Mouse (Mus musculus) MEL (cell line): Measurements from ENCODE around the gene Focad. TPM values are rescaled to one million over a fixed set of nuclear protein-coding genes. Genes with fewer than 3 reads are reported as not detected.

Source experiments
- DNase-seq: peaks from one replicate; pipeline ENCODE4 v3.0.0; 2011; ENCODE audit warnings: low read depth, low spot score
- H3K27ac ChIP-seq: 2 replicates; pipeline ENCODE4 v1.5.1; 2012; ENCODE audit warnings: low read depth, mild to moderate bottlenecking, control low read depth, low read length, moderate library complexity; ENCODE audit not compliant: control insufficient read depth
- H3K27me3 ChIP-seq, 2 experiments: fragments of 150-350 bp in 1 of 2; sonication (generic) in 1 of 2; 2 replicates each; pipeline ENCODE4 v1.6.1; 2012; ENCODE audit warnings: low read length in 2 of 2, mild to moderate bottlenecking in 2 of 2, improper control_type of control experiment in 1 of 2, moderate library complexity in 1 of 2; ENCODE audit not compliant: insufficient read depth in 2 of 2, control insufficient read depth in 1 of 2
- H3K36me3 ChIP-seq, 2 experiments: 2 replicates each; pipeline ENCODE4 v1.6.1; 2012 to 2014; ENCODE audit warnings: low read length in 2 of 2, improper control_type of control experiment in 1 of 2, inconsistent platforms in 1 of 2, mild to moderate bottlenecking in 1 of 2; ENCODE audit not compliant: insufficient read depth in 2 of 2, control insufficient read depth in 1 of 2
- H3K4me1 ChIP-seq, 2 experiments: fragments of 150-350 bp in 1 of 2; sonication (generic) in 1 of 2; 2 replicates each; pipeline ENCODE4 v1.6.1; 2012; ENCODE audit warnings: low read length in 2 of 2, improper control_type of control experiment in 1 of 2, mild to moderate bottlenecking in 1 of 2; ENCODE audit not compliant: insufficient read depth in 2 of 2, control insufficient read depth in 1 of 2
- H3K4me3 ChIP-seq, 2 experiments: fragments of 150-350 bp in 1 of 2; sonication (generic) in 1 of 2; 2 replicates each; pipeline ENCODE4 v1.5.1; 2012; ENCODE audit warnings: low read depth in 2 of 2, low read length in 2 of 2, mild to moderate bottlenecking in 2 of 2, moderate library complexity in 2 of 2, control low read depth in 1 of 2, improper control_type of control experiment in 1 of 2; ENCODE audit not compliant: control insufficient read depth in 1 of 2, insufficient read depth in 1 of 2
- H3K79me2 ChIP-seq: 2 replicates; pipeline ENCODE4 v1.6.1; 2012; ENCODE audit warnings: mild to moderate bottlenecking, low read length, moderate library complexity; ENCODE audit not compliant: control insufficient read depth, poor library complexity, insufficient read depth
- H3K9ac ChIP-seq: 2 replicates; pipeline ENCODE4 v1.6.1; 2012; ENCODE audit warnings: low read depth, mild to moderate bottlenecking, control low read depth, low read length, moderate library complexity; ENCODE audit not compliant: control insufficient read depth, poor library complexity, severe bottlenecking
- H3K9me3 ChIP-seq: fragments of 150-350 bp; sonication (generic); replicated peaks from 2 replicates; pipeline ENCODE4 v1.6.1; 2012; ENCODE audit warnings: mild to moderate bottlenecking, low read length, improper control_type of control experiment, moderate library complexity; ENCODE audit not compliant: insufficient read depth
- BHLHE40 ChIP-seq: IDR thresholded peaks from 2 replicates; pipeline ENCODE4 v1.6.1; 2012; ENCODE audit warnings: low read depth, mild to moderate bottlenecking, inconsistent platforms, low read length, improper control_type of control experiment, borderline replicate concordance
- CHD1 ChIP-seq: IDR thresholded peaks from 2 replicates; pipeline ENCODE4 v1.6.1; 2012; ENCODE audit warnings: low read depth, mild to moderate bottlenecking, inconsistent platforms, low read length, improper control_type of control experiment
- CHD2 ChIP-seq: IDR thresholded peaks from 2 replicates; pipeline ENCODE4 v1.6.1; 2011; ENCODE audit warnings: low read length, improper control_type of control experiment
- E2F4 ChIP-seq: IDR thresholded peaks from 2 replicates; pipeline ENCODE4 v1.6.1; 2011; ENCODE audit warnings: low read depth, low read length, improper control_type of control experiment, borderline replicate concordance
- ELF1 ChIP-seq: IDR thresholded peaks from 2 replicates; pipeline ENCODE4 v1.6.1; 2014; ENCODE audit warnings: low read depth, mild to moderate bottlenecking, inconsistent platforms, low read length, improper control_type of control experiment, moderate library complexity
- EP300 ChIP-seq, 2 experiments: IDR thresholded peaks; 2 replicates each; pipeline ENCODE4 v1.6.1; 2011; ENCODE audit warnings: improper control_type of control experiment in 2 of 2, low read length in 2 of 2, low read depth in 1 of 2, mild to moderate bottlenecking in 1 of 2
- ETS1 ChIP-seq: IDR thresholded peaks from 2 replicates; pipeline ENCODE4 v1.6.1; 2012; ENCODE audit warnings: low read depth, mild to moderate bottlenecking, inconsistent platforms, low read length, improper control_type of control experiment, moderate library complexity
- GABPA ChIP-seq: IDR thresholded peaks from 2 replicates; pipeline ENCODE4 v1.6.1; 2012; ENCODE audit warnings: low read depth, mild to moderate bottlenecking, inconsistent platforms, low read length, improper control_type of control experiment, moderate library complexity
- HCFC1 ChIP-seq: IDR thresholded peaks from 2 replicates; pipeline ENCODE4 v1.6.1; 2012; ENCODE audit warnings: low read depth, mild to moderate bottlenecking, inconsistent platforms, low read length, improper control_type of control experiment, moderate library complexity
- KAT2A ChIP-seq: conservative IDR thresholded peaks from 2 replicates; pipeline ENCODE4 v1.6.1; 2012; ENCODE audit warnings: low read depth, low read length, improper control_type of control experiment, inconsistent platforms
- MAFK ChIP-seq: IDR thresholded peaks from 2 replicates; pipeline ENCODE4 v1.6.1; 2011; ENCODE audit warnings: low read depth, mild to moderate bottlenecking, low read length, improper control_type of control experiment, borderline replicate concordance
- MAX ChIP-seq: IDR thresholded peaks from 2 replicates; pipeline ENCODE4 v1.6.1; 2011; ENCODE audit warnings: low read length, improper control_type of control experiment
- NRF1 ChIP-seq: IDR thresholded peaks from 2 replicates; pipeline ENCODE4 v1.6.1; 2014; ENCODE audit warnings: low read depth, mild to moderate bottlenecking, inconsistent platforms, low read length, improper control_type of control experiment, moderate library complexity; ENCODE audit not compliant: poor library complexity, insufficient read depth, severe bottlenecking
- POLR2A ChIP-seq, 2 experiments: IDR thresholded peaks; 2 replicates each; pipeline ENCODE4 v1.6.1; 2011 to 2012; ENCODE audit warnings: low read length in 2 of 2, mild to moderate bottlenecking in 2 of 2, control low read depth in 1 of 2, improper control_type of control experiment in 1 of 2, low read depth in 1 of 2, moderate library complexity in 1 of 2; ENCODE audit not compliant: control insufficient read depth in 1 of 2, insufficient read depth in 1 of 2, poor library complexity in 1 of 2
- POLR2AphosphoS2 ChIP-seq: IDR thresholded peaks from 2 replicates; pipeline ENCODE4 v1.6.1; 2011; ENCODE audit warnings: low read length, improper control_type of control experiment
- POLR2AphosphoS5 ChIP-seq: IDR thresholded peaks from 2 replicates; pipeline ENCODE4 v1.6.1; 2012; ENCODE audit warnings: low read depth, borderline replicate concordance, mild to moderate bottlenecking, inconsistent platforms, low read length, moderate library complexity, mixed read lengths
- RCOR1 ChIP-seq: IDR thresholded peaks from 2 replicates; pipeline ENCODE4 v1.6.1; 2012; ENCODE audit warnings: low read depth, mild to moderate bottlenecking, inconsistent platforms, low read length, improper control_type of control experiment
- TAL1 ChIP-seq: IDR thresholded peaks from 2 replicates; pipeline ENCODE4 v1.6.1; 2012; ENCODE audit warnings: mild to moderate bottlenecking, inconsistent platforms, low read length, moderate library complexity, mixed read lengths
- TCF12 ChIP-seq: IDR thresholded peaks from 2 replicates; pipeline ENCODE4 v1.6.1; 2014; ENCODE audit warnings: low read depth, mild to moderate bottlenecking, inconsistent platforms, low read length, improper control_type of control experiment, moderate library complexity
- UBTF ChIP-seq: IDR thresholded peaks from 2 replicates; pipeline ENCODE4 v1.6.1; 2012; ENCODE audit warnings: low read depth, mild to moderate bottlenecking, inconsistent platforms, low read length, improper control_type of control experiment, moderate library complexity, borderline replicate concordance; ENCODE audit not compliant: insufficient read depth
- USF1 ChIP-seq: IDR thresholded peaks from 2 replicates; pipeline ENCODE4 v1.6.1; 2014; ENCODE audit warnings: low read depth, mild to moderate bottlenecking, inconsistent platforms, low read length, improper control_type of control experiment, moderate library complexity
- polyA plus RNA-seq, 2 experiments: library from polyadenylated mRNA; stranded (reverse) in 1 of 2; unstranded in 1 of 2; fragments of >175 nt in 1 of 2; fragments of >200 nt in 1 of 2; gene quantifications; 2 replicates each; pipeline versions ENCODE4 v1.2.1 to v1.2.4; 2012; ENCODE audit warnings: low replicate concordance in 2 of 2, low read depth in 1 of 2; ENCODE audit not compliant: insufficient read length in 2 of 2, insufficient read depth in 1 of 2, missing spikeins in 1 of 2
- total RNA-seq: library from RNA; depleted of rRNA; stranded (reverse); fragments of 300-350 nt; gene quantifications from 2 replicates; pipeline ENCODE4 v1.2.3, GENCODE M21; 2012; rRNA removed

The Focad gene
- total and polyA plus RNA-seq, 3 experiments = 17.8 to 19.7 TPM; not detected in 1

DNA sequence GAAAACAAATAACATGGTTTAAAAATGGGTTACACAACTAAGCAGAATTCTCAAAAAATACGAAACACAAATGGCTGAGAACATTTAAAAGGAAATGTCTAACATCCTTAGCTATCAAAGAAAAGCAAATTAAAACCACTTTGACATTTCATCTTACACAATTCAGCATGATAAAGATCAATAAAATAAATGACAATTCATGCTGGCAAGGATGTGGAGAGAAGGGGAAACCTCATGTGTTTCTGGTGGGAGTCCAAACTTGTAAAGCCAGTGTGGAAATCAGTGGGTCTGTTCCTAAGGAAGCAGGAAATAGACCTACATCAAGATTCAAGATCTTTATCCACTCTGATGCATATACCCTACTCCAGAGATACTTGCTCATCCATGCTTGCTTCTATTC is 363.7 kb downstream of the Focad start:
- no peak for DNase-seq
- no peaks in the 10 kb centered on the region for H3K79me2 ChIP-seq
- TF ChIP-seq BHLHE40 (no peak), RCOR1 (no peak), NRF1 (no peak), ELF1 (no peak), KAT2A (no peak), GABPA (no peak)
- no peaks in the 10 kb centered on the region for H3K9me3 ChIP-seq
- peaks cover 0 to 1% of the 10 kb centered on the region in 2 experiments; a peak in 2 of 4 replicates for H3K27me3 ChIP-seq
- H3K4me3 ChIP-seq = no peak overlapping the region
- no peak overlapping the region for H3K9ac ChIP-seq
- H3K36me3 ChIP-seq = no peaks in the 10 kb centered on the region
- H3K27ac ChIP-seq = no peak overlapping the region
- no peaks in the 10 kb centered on the region for H3K4me1 ChIP-seq

DNA sequence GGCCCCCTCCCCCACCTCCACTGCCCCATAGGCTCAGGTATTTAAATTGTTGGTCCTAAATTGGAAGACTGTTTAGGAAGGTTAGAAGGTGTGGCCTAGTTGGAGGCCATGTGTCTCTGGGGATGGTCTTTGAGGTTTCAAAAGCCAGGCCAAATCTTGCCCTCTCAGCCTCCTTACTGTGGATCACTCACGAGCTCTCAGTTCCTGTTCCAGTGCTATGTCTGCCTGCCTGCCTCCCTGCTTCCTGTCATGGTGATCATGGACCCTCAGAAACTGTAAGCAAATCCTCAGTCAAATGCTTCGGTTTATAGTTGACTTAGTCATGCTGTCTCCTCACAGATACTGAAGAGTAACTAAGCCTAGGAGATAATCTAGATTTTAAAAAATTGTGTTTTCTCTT is 364.2 kb downstream of the Focad start:
- H3K36me3 ChIP-seq = no peaks in the 10 kb centered on the region
- TF ChIP-seq POLR2A (IDR thresholded peaks at IDR 0.05; ENCODE audit: control insufficient read depth in 1 of 2, insufficient read depth in 1 of 2, low read depth in 1 of 2, low read length in 2 of 2, poor library complexity in 1 of 2) = no peak
- TF ChIP-seq POLR2AphosphoS5 = no peak
- no peak for TF ChIP-seq EP300 (IDR thresholded peaks at IDR 0.05; ENCODE audit: low read depth in 1 of 2, low read length in 2 of 2)
- TF ChIP-seq UBTF = no peak
- TF ChIP-seq MAFK = no peak
- no peak for TF ChIP-seq POLR2AphosphoS2
- TF ChIP-seq KAT2A = no peak
- TF ChIP-seq HCFC1 = no peak
- TF ChIP-seq TCF12 = no peak
- no peak for TF ChIP-seq MAX
- TF ChIP-seq E2F4 = no peak
- TF ChIP-seq USF1 = no peak
- TF ChIP-seq CHD2 = no peak
- TF ChIP-seq CHD1 = no peak
- no peak for TF ChIP-seq ETS1
- TF ChIP-seq TAL1 = no peak
- TF ChIP-seq, all 39 proteins: peak for 0
- Histone ChIP-seq H3K4me1 (no peaks in the 10 kb centered on the region), H3K79me2 (no peaks in the 10 kb centered on the region), H3K27ac (no peak overlapping the region), H3K9ac (no peak overlapping the region), H3K9me3 (no peaks in the 10 kb centered on the region), H3K4me3 (no peak overlapping the region), H3K27me3 (peaks cover 0 to 1% of the 10 kb centered on the region in 2 experiments; a peak in 2 of 4 replicates)
- no peak for DNase-seq

Other genes with a start within 250 kb of the Focad start
- gene Mllt3, start 61.3 kb upstream of the Focad start, total RNA-seq = 15.4 and 26.6 TPM in 2 replicates
- gene Mllt3, start 61.3 kb upstream of the Focad start, polyA plus RNA-seq = 10 to 100 TPM in 1 of 2 experiments, not detected in 1; 75.3 TPM